8 mouse cellular contexts compared by ENCODE assay signal in the genomic region with DNA sequence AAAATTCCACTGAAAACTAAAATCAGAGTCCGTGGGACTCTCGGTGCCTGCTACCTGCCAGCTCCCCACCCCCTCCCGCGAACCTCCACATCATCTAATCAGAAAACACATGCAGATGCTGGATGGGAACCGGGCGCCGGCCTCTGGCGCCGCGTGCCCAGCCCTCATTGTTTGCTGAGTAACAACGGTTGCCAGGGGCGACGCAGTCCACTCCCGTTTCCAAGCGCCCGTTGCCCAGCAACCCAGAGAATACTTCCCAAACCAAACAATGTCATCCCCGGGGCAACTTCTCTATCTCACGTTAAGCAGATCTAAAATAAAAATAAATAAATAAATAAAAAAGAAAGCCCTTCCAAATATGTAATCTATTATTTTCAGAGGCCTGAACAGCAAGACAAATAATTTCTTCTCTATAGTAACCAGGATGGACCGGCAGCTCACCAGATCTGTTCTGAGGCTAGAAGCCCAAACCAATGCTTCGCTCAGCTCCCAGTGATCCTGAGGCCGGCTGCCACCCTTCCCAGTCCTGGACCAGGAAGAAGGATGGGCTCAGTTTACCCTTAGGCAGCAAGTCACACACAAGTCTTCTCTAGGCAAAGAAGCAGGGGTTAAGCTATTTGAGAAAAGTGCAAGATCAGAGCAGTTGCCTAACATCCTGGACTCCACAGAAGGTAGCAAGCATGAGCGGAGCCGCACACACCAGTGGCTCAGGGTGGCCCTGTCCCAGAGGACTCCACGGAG. TPM values are rescaled to one million over a fixed set of nuclear protein-coding genes. Genes with fewer than 3 reads are reported as not detected.
DNase-seq lines count a peak whose midpoint lies in the region; ATAC-seq and TF ChIP-seq lines count a peak whose summit lies in the region.

No protein-coding gene starts in this region.

- H3K36me3 ChIP-seq in CH12.LX (replicated peaks in 1 of 2; ENCODE audit: control insufficient read depth in 1 of 2, insufficient read depth in 1 of 2, low read length in 1 of 2): no peaks in the 10 kb centered on the region
- no peaks in the 10 kb centered on the region for H3K36me3 ChIP-seq in neural tube, embryonic 14.5 days (ENCODE audit: control insufficient read depth, insufficient read depth, low read length)

- in situ Hi-C loops in CH12.LX (cut with MboI; ENCODE audit: low pct_ligation_motif_present, low pct_unique_long_range_greater_than_20kb, low sequenced_read_pairs): no loop called here

- dilution Hi-C loops in CH12.LX (cut with MboI; ENCODE audit: extremely low pct_ligation_motif_present, extremely low pct_unique_long_range_greater_than_20kb, low sequenced_read_pairs): no loop called here

- no peak for TF ChIP-seq CTCF in CH12.LX (conservative IDR thresholded peaks at IDR 0.05 in 1 of 2, IDR thresholded peaks at IDR 0.05 in 1 of 2; ENCODE audit: low read depth in 2 of 2, low read length in 2 of 2)
- no peak for TF ChIP-seq CTCF in brain, embryonic 14.5 days (IDR thresholded peaks at IDR 0.05; ENCODE audit: borderline replicate concordance, extremely low read depth, insufficient read depth, insufficient read length)

- no peaks in the 10 kb centered on the region for H3K79me2 ChIP-seq in CH12.LX (replicated peaks; ENCODE audit: control insufficient read depth, extremely low read depth, insufficient read depth, poor library complexity, severe bottlenecking)

- no peak overlapping the region for H3K9ac ChIP-seq in CH12.LX (ENCODE audit: insufficient read depth, low read depth)
- H3K9ac ChIP-seq in neural tube, embryonic 14.5 days (replicated peaks; ENCODE audit: low read depth, low read length): no peak overlapping the region

- H3K9me3 ChIP-seq in CH12.LX (replicated peaks; ENCODE audit: low read length): no peaks in the 10 kb centered on the region
- H3K9me3 ChIP-seq in neural tube, embryonic 14.5 days (ENCODE audit: control insufficient read depth, low read length): no peaks in the 10 kb centered on the region

- no peak overlapping the region for H3K27ac ChIP-seq in CH12.LX (ENCODE audit: insufficient read depth, low read depth)
- H3K27ac ChIP-seq in neural tube, embryonic 14.5 days (ENCODE audit: low read depth, low read length): peak overlapping the region; percentile 70

- no peak for TF ChIP-seq RAD21 in CH12.LX (IDR thresholded peaks at IDR 0.05; ENCODE audit: low read depth, low read length)

- H3K4me2 ChIP-seq in CH12.LX (ENCODE audit: insufficient read depth, low read depth, poor library complexity, severe bottlenecking): no peak overlapping the region
- peak overlapping the region; percentile 32; the same call in 1 of the 2 replicates for H3K4me2 ChIP-seq in neural tube, embryonic 14.5 days (ENCODE audit: low read depth, low read length)

- 7% methylated on average over 24 of the region's 24 CpGs for WGBS in neural tube, embryonic 14.5 days

- no peak for TF ChIP-seq EP300 in CH12.LX (IDR thresholded peaks at IDR 0.05; ENCODE audit: low read length)

- H3K27me3 ChIP-seq in CH12.LX (replicated peaks): peaks cover 52% of the 10 kb centered on the region
- H3K27me3 ChIP-seq in neural tube, embryonic 14.5 days (ENCODE audit: control insufficient read depth, insufficient read depth, low read length): no peaks in the 10 kb centered on the region

- intact Hi-C loops in heart, postnatal 36 days (cut with DNase I): loop anchor here (2.0 kb wide), 1 partner anchor 16 kb away; the partner anchor contains the start of gene Rfx2

- peak; percentile 90 for ATAC-seq in frontal cortex, adult (ENCODE audit: low TSS enrichment)
- peak; percentile 79 for ATAC-seq in neural tube, embryonic 14.5 days (ENCODE audit: low read depth)

- 0 out of 4 replicates have a peak, but pooled peaks cover 0 to 2% of the 10 kb centered on the region in 2 experiments for H3K4me1 ChIP-seq in CH12.LX (ENCODE audit: control insufficient read depth in 1 of 2, insufficient read depth in 2 of 2)
- H3K4me1 ChIP-seq in neural tube, embryonic 14.5 days (ENCODE audit: control insufficient read depth, insufficient read depth, low read length): peaks cover 24% of the 10 kb centered on the region

- DNase-seq in CH12.LX (ENCODE audit: extremely low read depth): peak; percentile 13
- DNase-seq in brain, embryonic 14.5 days (ENCODE audit: low read depth): peak; percentile 97
- peak; percentile 86 to 89 for DNase-seq in heart, postnatal 36 days
- peak; percentile 84 for DNase-seq in layer of hippocampus, adult 11-12 months (ENCODE audit: low spot score)
- DNase-seq in lung, adult 18-20 months: peak; percentile 91 to 93
- peak; percentile 49 for DNase-seq in urinary bladder, postnatal 10 days (ENCODE audit: low spot score)

- no peak for TF ChIP-seq POLR2A in CH12.LX (IDR thresholded peaks at IDR 0.05; ENCODE audit: low read depth, low read length)
- TF ChIP-seq POLR2A in brain, embryonic 14.5 days (IDR thresholded peaks at IDR 0.05; ENCODE audit: borderline replicate concordance, extremely low read depth, insufficient read depth, insufficient read length, poor library complexity, severe bottlenecking): no peak

- H3K4me3 ChIP-seq in CH12.LX (replicated peaks in 1 of 3; ENCODE audit: low read depth in 2 of 3, low read length in 2 of 3, poor library complexity in 1 of 3): no peak overlapping the region
- no peak overlapping the region for H3K4me3 ChIP-seq in neural tube, embryonic 14.5 days (ENCODE audit: low read depth, low read length)

TF ChIP-seq in CH12.LX, 34 proteins besides CTCF, POLR2A, EP300 and RAD21:
- no peak for TF ChIP-seq USF2 (conservative IDR thresholded peaks at IDR 0.05; ENCODE audit: low read depth, low read length)
TF ChIP-seq in CH12.LX: peak in this region for 0.

RNA-seq across cellular contexts. Expression of gene Rfx2, which starts 16.3 kb away (rescaled TPM):
- total RNA-seq in CH12.LX (2012; rRNA removed) (0.46 and 1.1 TPM in 2 replicates), CH12.LX (2014; rRNA removed) (0.16 TPM in 1 of 2 replicates, not detected in the other)
- 0.34 and 0.35 TPM in 2 replicates for polyA plus RNA-seq in CH12.LX (2012; ENCODE audit: insufficient read length, low read depth)
- polyA plus RNA-seq in brain, embryonic 14.5 days (2012; rRNA removed): 7.8 and 11.1 TPM in 2 replicates
- 1 to 10 TPM; 2.9 to 5.5 TPM for total RNA-seq in heart, postnatal 36 days (2021)
- polyA plus RNA-seq in neural tube, embryonic 14.5 days (2014; fragmentation: Nextera tagmentation; extraction: Ambion mirVana): 3.6 and 4.6 TPM in 2 replicates

RNA-seq across cellular contexts. Expression of gene Prr22, which starts 44.4 kb away (rescaled TPM):
- total RNA-seq in CH12.LX (2012; rRNA removed) (0.71 and 0.93 TPM in 2 replicates), CH12.LX (2014; rRNA removed) (0.15 and 0.18 TPM in 2 replicates)
- 1.3 and 1.6 TPM in 2 replicates for polyA plus RNA-seq in CH12.LX (2012; ENCODE audit: insufficient read length, low read depth)
- polyA plus RNA-seq in brain, embryonic 14.5 days (2012; rRNA removed): 3.1 and 3.9 TPM in 2 replicates
- under 1 TPM in 1 of 2 experiments, not detected in 1; 0.58 TPM for total RNA-seq in heart, postnatal 36 days (2021)
- polyA plus RNA-seq in neural tube, embryonic 14.5 days (2014; fragmentation: Nextera tagmentation; extraction: Ambion mirVana): 0.53 and 0.70 TPM in 2 replicates

RNA-seq across cellular contexts. Expression of gene Dus3l, which starts 49.9 kb away (rescaled TPM):
- total RNA-seq in CH12.LX (2012; rRNA removed): 57.5 and 62.1 TPM in 2 replicates
- 32.0 and 35.8 TPM in 2 replicates for total RNA-seq in CH12.LX (2014; rRNA removed)
- 54.3 and 57.7 TPM in 2 replicates for polyA plus RNA-seq in CH12.LX (2012; ENCODE audit: insufficient read length, low read depth)
- polyA plus RNA-seq in brain, embryonic 14.5 days (2012; rRNA removed): 139 and 198 TPM in 2 replicates
- 10 to 100 TPM; 18.8 to 20.3 TPM for total RNA-seq in heart, postnatal 36 days (2021)
- 79.0 and 81.0 TPM in 2 replicates for polyA plus RNA-seq in neural tube, embryonic 14.5 days (2014; fragmentation: Nextera tagmentation; extraction: Ambion mirVana)

RNA-seq across cellular contexts. Expression of gene Nrtn, which starts 57.2 kb away (rescaled TPM):
- total RNA-seq in CH12.LX (2012; rRNA removed) (0.25 and 0.34 TPM in 2 replicates), CH12.LX (2014; rRNA removed) (not detected in 2 replicates)
- polyA plus RNA-seq in CH12.LX (2012; ENCODE audit: insufficient read length, low read depth): not detected in 2 replicates
- 5.2 and 5.4 TPM in 2 replicates for polyA plus RNA-seq in brain, embryonic 14.5 days (2012; rRNA removed)
- 10 to 100 TPM; 27.5 to 29.4 TPM for total RNA-seq in heart, postnatal 36 days (2021)
- 1.9 and 2.9 TPM in 2 replicates for polyA plus RNA-seq in neural tube, embryonic 14.5 days (2014; fragmentation: Nextera tagmentation; extraction: Ambion mirVana)

RNA-seq across cellular contexts. Expression of gene Acsbg2, which starts 59.8 kb away (rescaled TPM):
- total RNA-seq in CH12.LX (2012; rRNA removed) (not detected in 2 replicates), CH12.LX (2014; rRNA removed) (not detected in 2 replicates)
- polyA plus RNA-seq in CH12.LX (2012; ENCODE audit: insufficient read length, low read depth): not detected in 2 replicates
- polyA plus RNA-seq in brain, embryonic 14.5 days (2012; rRNA removed): not detected in 2 replicates
- total RNA-seq in heart, postnatal 36 days (2021): not detected
- not detected in 2 replicates for polyA plus RNA-seq in neural tube, embryonic 14.5 days (2014; fragmentation: Nextera tagmentation; extraction: Ambion mirVana)

Comparison
In these comparisons a context has a peak if more than half of its experiments do, and no peak if none do; other contexts are left out.
1. DNase-seq: peak in every context shown above with its lines; median percentile 97 in brain, embryonic 14.5 days; 92 in lung, adult 18-20 months; 88 in heart, postnatal 36 days; 84 in layer of hippocampus, adult 11-12 months; 49 in urinary bladder, postnatal 10 days; 13 in CH12.LX.